Mouse (Mus musculus): ENCODE data around the gene Csnk1g1. TPM values are rescaled to one million over a fixed set of nuclear protein-coding genes. Genes with fewer than 3 reads are reported as not detected.
A peak's percentile ranks its signal among the peaks of the same experiment; 100 is the strongest.

Csnk1g1 gene
- total RNA-seq, 1 experiment from 2014 or later: 51.1 TPM

GRCm38 (mm10) chr9:65975886-65976285 lies 67.2 kb downstream of the Csnk1g1 start:
- ATAC-seq (replicated peaks in 1 of 2; ENCODE audit: insufficient read depth in 1 of 2, low FRiP score in 2 of 2, low TSS enrichment in 1 of 2, low read depth in 1 of 2, poor library complexity in 2 of 2, severe bottlenecking in 2 of 2): no peak

DNA sequence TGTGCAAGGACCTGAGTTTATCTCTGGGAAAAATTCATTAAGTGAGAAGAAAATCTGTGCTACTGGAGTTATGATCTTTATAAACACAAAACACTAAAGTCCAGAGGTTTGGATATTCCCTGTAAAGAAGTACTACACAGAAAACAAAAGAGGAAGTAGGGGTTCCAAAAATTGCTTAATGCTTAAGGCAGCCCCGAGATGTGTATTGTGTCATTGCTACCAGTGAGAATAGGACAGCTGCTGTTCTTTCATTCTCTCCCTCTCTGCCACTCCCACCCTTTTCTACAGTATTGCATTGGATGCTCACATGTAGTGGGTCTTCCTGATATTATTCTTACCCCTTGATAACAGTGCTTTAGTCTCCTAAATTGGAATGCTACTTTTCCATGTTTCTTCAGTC lies 74.1 kb downstream of the Csnk1g1 start:
- peak in 1 of 2 experiments; percentile 66; a peak in 1 of 4 replicates for ATAC-seq (replicated peaks in 1 of 2; ENCODE audit: insufficient read depth in 1 of 2, low FRiP score in 2 of 2, low TSS enrichment in 1 of 2, low read depth in 1 of 2, poor library complexity in 2 of 2, severe bottlenecking in 2 of 2)

DNA sequence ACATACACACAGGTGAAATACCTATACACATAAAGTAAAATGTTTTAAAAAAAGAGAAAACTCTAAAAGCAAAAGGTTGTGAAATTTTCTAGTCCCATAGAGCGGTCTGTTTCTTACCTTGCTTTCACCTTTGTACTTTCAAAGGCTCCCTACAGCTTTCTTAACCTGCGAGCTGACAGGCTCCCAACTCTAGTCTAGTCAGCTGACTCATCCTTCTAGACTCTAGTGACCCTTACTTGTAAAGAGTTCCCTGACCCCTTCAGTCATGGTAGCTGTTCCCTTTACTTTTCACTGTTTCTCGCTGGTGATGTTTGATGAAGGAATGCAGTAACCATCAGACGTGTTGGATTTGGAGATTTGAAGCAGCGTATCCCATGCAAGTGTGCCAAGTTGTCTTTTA lies 78.3 kb downstream of the Csnk1g1 start:
- ATAC-seq (replicated peaks in 1 of 2; ENCODE audit: insufficient read depth in 1 of 2, low FRiP score in 2 of 2, low TSS enrichment in 1 of 2, low read depth in 1 of 2, poor library complexity in 2 of 2, severe bottlenecking in 2 of 2): no peak

- no peak for ATAC-seq (replicated peaks in 1 of 2; ENCODE audit: insufficient read depth in 1 of 2, low FRiP score in 2 of 2, low TSS enrichment in 1 of 2, low read depth in 1 of 2, poor library complexity in 2 of 2, severe bottlenecking in 2 of 2)
These were observed 87.1 kb downstream of the Csnk1g1 start for GRCm38 (mm10) chr9:65995603-65996376.

DNA sequence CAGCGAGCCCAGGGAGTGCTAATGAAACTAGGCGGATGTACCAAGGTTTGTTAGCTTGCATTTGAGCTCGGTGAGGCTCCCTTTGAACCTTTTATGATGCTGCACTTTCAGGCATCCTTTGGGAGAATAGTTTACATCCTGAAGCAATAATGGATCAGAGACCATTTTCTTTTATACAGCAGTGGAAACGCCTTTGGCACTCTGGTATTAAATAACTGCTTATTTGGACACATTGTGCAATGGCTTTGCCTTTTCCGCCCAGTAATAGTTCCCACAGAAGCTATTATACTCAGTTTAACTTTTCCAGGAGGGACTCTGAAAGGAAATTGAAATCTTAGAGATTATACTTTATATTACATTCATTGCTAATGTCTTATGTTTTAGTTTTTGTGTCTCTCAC lies 90.2 kb downstream of the Csnk1g1 start:
- ATAC-seq (replicated peaks in 1 of 2; ENCODE audit: insufficient read depth in 1 of 2, low FRiP score in 2 of 2, low TSS enrichment in 1 of 2, low read depth in 1 of 2, poor library complexity in 2 of 2, severe bottlenecking in 2 of 2): no peak

DNA sequence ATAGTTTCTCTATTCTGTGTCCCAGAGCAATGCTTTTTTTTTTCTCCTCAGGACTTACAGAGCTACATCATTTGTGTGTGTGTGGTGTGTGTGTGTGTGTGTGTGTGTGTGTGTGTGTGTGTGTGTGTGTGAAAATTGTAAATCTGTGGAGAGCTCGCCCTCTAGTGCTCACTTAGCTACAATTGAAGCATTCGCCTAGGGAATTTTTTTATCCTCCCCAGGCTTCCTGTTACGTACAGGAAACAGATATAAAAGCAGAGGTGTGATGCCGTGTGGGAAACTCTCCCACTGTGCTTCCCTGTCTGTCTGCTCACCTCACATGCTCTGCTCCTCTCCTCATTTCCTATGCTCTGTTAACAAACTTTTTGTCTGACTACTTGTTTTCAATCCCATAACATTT lies 95.7 kb downstream of the Csnk1g1 start:
- ATAC-seq (replicated peaks in 1 of 2; ENCODE audit: insufficient read depth in 1 of 2, low FRiP score in 2 of 2, low TSS enrichment in 1 of 2, low read depth in 1 of 2, poor library complexity in 2 of 2, severe bottlenecking in 2 of 2): peak; percentile 80 to 86

- ATAC-seq (replicated peaks in 1 of 2; ENCODE audit: insufficient read depth in 1 of 2, low FRiP score in 2 of 2, low TSS enrichment in 1 of 2, low read depth in 1 of 2, poor library complexity in 2 of 2, severe bottlenecking in 2 of 2): no peak
These were observed 99.0 kb downstream of the Csnk1g1 start for GRCm38 (mm10) chr9:66007603-66008202.

DNA sequence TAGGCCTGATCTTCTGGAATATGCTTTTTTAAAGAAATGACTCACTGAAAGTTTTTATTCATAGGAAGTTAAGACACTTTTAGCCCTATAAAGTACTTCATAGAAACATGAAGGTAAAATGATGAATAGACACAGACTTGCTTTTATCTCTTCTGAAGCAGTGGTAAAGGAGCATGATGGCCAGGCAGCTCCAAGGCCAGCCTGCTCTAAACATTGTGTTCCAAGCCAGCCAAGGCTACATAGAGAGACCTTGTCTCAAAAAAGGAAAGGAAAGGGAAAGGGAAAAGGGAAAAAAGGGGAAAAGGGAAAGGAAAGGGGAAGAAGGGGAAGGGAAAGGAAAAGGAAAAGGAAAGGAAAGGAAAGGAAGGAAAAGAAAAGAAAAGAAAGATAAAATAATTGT lies 111.9 kb downstream of the Csnk1g1 start:
- no peak for ATAC-seq (replicated peaks in 1 of 2; ENCODE audit: insufficient read depth in 1 of 2, low FRiP score in 2 of 2, low TSS enrichment in 1 of 2, low read depth in 1 of 2, poor library complexity in 2 of 2, severe bottlenecking in 2 of 2)

DNA sequence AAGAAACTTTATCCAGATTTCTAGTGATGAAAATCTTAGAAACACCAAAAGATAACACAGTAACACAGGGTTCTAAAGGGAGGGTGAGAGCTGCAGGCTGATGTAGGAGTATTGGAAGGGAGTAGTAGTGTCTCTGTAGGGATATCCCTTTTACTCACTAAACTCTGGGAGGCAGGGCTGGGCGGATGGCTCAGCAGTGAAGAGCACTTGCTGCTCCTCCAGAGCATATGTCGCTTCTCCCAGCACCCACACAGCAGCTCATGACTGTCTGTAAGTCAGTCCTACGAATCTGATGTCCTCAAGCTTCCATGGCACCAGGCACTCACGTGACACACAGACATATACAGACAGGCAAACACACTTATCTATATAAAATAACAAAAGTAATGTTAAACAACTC lies 129.4 kb downstream of the Csnk1g1 start:
- ATAC-seq (replicated peaks in 1 of 2; ENCODE audit: insufficient read depth in 1 of 2, low FRiP score in 2 of 2, low TSS enrichment in 1 of 2, low read depth in 1 of 2, poor library complexity in 2 of 2, severe bottlenecking in 2 of 2): no peak

DNA sequence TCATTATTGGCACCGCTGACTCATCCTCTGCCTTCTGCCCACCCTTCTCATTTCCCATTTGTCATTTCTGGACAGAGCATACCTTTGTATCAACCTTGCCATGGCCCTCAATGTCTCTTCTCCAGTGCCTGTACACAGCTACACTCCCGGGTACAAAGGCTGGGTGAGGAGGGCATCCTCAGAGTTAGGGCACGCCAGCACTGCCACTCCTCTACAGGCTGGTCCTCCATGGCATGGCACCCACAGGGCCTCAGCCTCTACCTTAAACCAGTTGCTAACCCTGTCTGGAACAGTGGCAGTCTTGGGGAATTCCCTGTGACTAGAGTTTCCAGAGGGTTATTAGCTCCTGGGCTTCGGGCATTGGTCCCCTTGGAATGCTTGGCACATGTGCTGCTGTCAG lies 129.9 kb downstream of the Csnk1g1 start:
- ATAC-seq (replicated peaks in 1 of 2; ENCODE audit: insufficient read depth in 1 of 2, low FRiP score in 2 of 2, low TSS enrichment in 1 of 2, low read depth in 1 of 2, poor library complexity in 2 of 2, severe bottlenecking in 2 of 2): no peak

DNA sequence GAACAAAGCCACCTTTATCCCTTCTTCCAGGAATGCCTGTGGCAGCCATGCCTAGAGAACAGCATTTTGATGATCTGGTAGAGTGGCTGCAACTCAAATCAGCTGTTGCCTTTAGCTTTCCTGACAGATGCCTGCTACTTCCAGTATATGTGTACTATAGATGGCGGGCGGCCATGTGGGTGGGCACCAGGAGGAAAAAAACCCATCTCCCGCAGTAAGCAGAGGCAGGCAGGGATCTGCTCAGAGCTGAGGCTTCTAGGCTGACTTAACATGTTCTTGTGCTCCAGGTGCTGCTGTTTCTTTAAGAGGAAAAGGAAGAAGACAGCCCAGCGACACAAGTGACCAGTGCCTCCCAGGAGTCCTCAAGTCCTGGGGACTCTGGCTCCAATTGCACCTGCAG lies 130.6 kb downstream of the Csnk1g1 start:
- ATAC-seq (replicated peaks in 1 of 2; ENCODE audit: insufficient read depth in 1 of 2, low FRiP score in 2 of 2, low TSS enrichment in 1 of 2, low read depth in 1 of 2, poor library complexity in 2 of 2, severe bottlenecking in 2 of 2): no peak

DNA sequence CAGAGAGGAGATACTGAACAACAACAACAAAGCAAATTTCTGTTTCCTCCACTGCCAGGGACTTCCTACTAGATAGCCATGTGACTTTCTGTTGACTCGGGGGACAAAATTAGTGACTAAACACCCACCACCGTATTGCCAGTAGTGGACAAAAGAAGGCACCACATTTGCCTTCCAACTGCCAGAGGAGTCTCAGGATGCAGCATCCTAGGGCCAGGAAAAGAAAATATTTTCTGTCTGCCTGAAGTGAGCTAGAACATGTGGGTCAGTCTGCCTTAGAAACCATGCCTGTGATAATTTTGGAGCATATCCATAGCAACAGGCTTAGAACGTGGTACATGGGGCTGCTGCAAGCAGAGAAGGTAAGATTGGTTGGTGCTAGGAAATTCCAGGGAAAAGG lies 132.1 kb downstream of the Csnk1g1 start:
- ATAC-seq (replicated peaks in 1 of 2; ENCODE audit: insufficient read depth in 1 of 2, low FRiP score in 2 of 2, low TSS enrichment in 1 of 2, low read depth in 1 of 2, poor library complexity in 2 of 2, severe bottlenecking in 2 of 2): no peak

- no peak for ATAC-seq (replicated peaks in 1 of 2; ENCODE audit: insufficient read depth in 1 of 2, low FRiP score in 2 of 2, low TSS enrichment in 1 of 2, low read depth in 1 of 2, poor library complexity in 2 of 2, severe bottlenecking in 2 of 2)
These were observed 133.6 kb downstream of the Csnk1g1 start for GRCm38 (mm10) chr9:66042331-66042730.

- ATAC-seq (replicated peaks in 1 of 2; ENCODE audit: insufficient read depth in 1 of 2, low FRiP score in 2 of 2, low TSS enrichment in 1 of 2, low read depth in 1 of 2, poor library complexity in 2 of 2, severe bottlenecking in 2 of 2): no peak
These were observed 134.5 kb downstream of the Csnk1g1 start for GRCm38 (mm10) chr9:66043241-66043640.

DNA sequence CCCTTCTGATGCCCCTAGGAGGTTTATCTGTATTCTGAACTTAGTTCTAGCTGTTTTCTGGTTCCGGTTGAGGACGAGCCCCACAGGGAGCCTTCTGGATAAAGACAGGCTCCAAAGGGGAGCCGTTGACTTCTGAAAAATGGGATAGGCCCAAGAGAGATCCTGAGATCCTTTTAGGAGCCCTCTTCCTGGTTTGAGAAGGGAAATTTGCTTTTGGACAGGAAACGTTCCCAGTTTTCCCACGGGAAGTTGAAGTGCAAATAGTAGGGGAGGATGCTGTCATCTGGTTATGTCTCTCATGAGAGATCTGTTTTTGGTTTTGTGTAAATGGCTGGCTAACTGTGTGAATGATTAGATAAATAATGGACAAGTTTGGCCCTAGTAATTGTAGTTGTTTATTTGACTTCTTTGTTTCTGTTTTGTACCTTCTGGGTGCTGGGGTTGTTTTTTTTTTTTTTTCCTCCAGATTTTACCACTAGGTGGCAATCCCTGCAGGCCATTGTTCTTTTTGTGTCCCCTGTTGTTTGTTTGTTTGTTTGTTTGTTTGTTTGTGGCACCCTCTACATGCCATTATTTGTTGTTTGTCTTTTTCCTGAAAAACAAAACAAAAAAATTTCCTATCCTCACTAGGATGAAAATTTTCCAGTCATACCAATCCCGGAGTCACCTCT lies 141.3 kb downstream of the Csnk1g1 start:
- no peak for ATAC-seq (replicated peaks in 1 of 2; ENCODE audit: insufficient read depth in 1 of 2, low FRiP score in 2 of 2, low TSS enrichment in 1 of 2, low read depth in 1 of 2, poor library complexity in 2 of 2, severe bottlenecking in 2 of 2)

GRCm38 (mm10) chr9:66051493-66051892 lies 142.8 kb downstream of the Csnk1g1 start:
- no peak for ATAC-seq (replicated peaks in 1 of 2; ENCODE audit: insufficient read depth in 1 of 2, low FRiP score in 2 of 2, low TSS enrichment in 1 of 2, low read depth in 1 of 2, poor library complexity in 2 of 2, severe bottlenecking in 2 of 2)

- ATAC-seq (replicated peaks in 1 of 2; ENCODE audit: insufficient read depth in 1 of 2, low FRiP score in 2 of 2, low TSS enrichment in 1 of 2, low read depth in 1 of 2, poor library complexity in 2 of 2, severe bottlenecking in 2 of 2): no peak
These were observed 144.0 kb downstream of the Csnk1g1 start for GRCm38 (mm10) chr9:66052731-66053130.

DNA sequence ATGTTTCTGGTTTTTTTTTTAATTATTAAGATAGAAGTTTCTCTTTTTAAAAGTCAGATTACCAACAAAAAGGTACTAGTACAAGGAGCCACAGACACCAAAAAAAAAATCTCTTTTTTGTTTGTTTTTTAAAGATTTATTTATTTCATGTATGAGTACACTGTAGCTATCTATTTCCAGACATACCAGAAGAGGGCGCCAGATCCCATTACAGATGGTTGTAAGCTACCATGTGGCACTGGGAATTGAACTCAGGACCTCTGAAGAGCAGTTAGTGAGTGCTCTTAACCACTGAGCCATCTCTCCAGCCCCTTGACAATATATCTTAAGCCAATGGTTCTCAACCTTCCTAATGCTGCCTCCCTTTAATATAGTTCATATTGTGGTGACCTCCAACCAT lies 144.9 kb downstream of the Csnk1g1 start:
- ATAC-seq (replicated peaks in 1 of 2; ENCODE audit: insufficient read depth in 1 of 2, low FRiP score in 2 of 2, low TSS enrichment in 1 of 2, low read depth in 1 of 2, poor library complexity in 2 of 2, severe bottlenecking in 2 of 2): no peak

All from hematopoietic stem cell, adult 5-6 weeks (primary cell).